Mouse (Mus musculus) induced T-regulatory cell, adult 2 months (primary cell): ENCODE results near the gene Dysf.

Experiments
- DNase-seq: peaks from one replicate; pipeline ENCODE4 v3.0.0-alpha.2; 2012; ENCODE audit warnings: low read depth

Dysf gene

DNA sequence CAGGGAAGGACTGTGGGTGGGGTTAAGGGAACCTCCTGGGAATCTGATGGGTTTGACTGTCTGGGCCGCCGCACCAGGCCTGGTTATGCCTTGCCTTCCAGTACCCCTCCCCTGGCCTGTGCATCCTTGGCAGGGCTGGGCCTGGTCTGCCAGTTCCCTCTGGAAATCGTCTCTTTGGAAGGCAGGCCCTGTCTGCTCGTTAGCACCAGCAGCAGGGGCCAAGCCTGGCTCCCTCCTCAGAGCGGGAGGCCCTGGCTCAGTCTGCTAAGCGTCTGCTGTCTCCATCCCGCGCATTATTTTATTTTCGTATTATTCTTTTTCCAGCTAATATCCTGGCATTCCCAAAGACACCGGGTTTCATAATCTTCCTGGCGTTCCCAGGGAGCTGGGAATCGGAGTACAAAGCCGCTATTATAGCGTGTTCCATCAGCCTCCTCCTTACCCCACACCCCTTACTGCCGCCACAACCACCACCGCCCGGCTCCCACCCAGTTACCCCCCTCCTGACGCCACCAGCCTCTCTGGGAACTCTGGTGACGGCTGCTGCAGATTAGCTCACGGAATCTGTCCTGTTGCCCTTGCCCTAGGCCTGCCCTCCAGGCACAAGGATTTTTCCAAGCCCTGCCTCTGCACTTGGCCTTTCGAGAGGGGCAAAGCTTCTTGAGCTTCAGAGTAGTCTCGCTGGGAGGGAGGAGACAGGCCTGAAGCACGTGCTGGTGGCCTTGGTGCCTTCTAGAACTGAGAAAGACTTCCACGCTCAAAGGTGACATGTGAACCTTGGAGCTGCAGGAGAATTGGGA, 111.5 kb downstream of the Dysf start:
- no peak for DNase-seq

DNA sequence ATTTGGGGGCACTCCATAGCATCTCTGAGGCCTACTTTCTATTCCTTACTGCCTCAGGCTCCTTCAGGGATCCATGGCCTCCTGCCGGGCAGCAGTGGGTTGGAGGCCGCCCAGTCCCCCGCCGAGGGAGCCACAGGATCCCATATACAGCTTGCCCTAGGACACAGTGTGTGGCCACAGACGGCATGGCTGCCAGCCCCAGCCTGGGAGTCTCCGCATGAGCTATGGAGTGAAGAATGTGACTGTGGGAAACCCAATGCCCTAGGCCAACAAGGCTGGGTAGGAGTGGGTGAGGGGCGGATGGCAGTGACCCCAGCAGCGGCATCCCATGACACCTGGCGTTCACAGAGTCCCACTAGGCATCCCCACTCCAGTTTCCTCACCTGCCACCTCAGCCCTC, 116.2 kb downstream of the Dysf start:
- no peak for DNase-seq

DNA sequence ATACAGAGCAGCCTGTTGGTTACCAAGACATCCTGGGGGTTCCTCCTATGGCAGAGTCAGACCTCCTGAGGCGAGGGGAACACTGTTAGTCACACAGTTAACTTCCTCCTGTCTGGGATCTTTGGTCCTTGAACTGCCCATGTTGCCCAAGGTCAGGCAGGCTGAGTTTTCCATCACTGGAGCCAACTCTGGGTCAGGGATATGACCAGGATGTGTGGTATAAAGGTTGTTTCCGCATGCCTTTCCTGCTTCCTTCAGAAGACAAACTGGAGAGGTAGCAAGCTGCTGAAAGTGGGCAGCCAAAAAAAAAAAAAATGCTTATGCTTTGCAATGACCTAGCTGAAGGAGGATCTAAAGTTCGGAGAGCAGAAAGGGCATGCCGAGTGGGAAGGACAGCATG, 116.7 kb downstream of the Dysf start:
- DNase-seq: no peak

DNA sequence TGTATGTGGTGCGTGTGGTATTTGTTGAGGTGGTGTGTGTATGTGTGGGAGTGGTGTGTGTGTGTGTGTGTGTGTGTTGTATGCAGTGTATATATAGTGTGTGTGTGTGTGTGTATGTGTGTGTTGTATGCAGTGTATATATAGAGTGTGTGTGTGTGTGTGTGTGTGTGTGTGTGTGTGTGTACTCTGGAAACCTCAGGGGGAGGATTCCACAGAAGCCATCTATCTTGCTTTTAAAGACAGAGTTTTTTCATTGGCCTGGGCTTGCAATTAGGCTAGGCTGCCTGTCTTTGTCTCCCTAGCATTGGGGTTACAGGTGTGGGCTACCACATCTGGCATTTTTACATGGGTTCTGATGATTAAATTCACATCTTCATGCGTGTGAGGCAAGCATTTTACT, 119.8 kb downstream of the Dysf start:
- no peak for DNase-seq

DNA sequence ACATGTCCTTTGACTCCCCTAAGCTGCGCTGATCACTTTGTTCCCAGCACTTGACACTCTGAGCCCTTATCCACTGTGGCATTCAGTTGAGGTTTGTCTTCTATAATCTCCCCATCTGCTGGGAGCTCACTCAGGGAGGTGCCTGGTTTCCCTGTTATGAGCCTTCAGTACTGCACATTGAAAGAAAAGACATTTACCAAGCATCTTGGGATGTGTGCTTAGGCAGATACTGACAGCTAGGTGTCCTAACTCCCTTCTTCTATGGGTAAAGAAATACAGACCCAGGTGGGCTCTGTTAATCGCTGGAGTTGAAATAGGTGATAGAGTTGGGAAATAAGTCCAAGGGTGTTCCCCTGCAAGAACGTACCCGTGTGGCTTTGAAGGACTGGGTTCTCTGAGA, 122.5 kb downstream of the Dysf start:
- no peak for DNase-seq

DNA sequence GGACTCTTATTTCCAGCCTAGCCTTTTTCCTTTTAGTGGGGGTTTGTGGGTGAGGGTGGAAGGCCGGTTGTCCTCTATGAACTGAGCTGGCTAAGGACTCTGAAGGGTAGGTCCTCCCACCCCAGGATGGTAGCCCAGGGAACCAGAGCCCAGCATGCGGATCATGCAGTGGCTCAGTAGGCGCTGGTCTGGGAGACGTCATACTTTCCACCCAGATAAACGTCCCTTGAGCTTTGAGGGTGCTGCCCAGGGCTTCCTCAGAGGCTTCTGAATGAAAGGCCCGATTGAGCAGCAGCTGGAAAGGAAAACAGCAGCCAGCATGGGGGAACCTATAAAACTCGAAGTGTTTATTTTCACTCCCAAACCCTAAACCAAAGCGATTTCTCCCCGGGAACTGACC, 123.1 kb downstream of the Dysf start:
- DNase-seq: no peak

DNA sequence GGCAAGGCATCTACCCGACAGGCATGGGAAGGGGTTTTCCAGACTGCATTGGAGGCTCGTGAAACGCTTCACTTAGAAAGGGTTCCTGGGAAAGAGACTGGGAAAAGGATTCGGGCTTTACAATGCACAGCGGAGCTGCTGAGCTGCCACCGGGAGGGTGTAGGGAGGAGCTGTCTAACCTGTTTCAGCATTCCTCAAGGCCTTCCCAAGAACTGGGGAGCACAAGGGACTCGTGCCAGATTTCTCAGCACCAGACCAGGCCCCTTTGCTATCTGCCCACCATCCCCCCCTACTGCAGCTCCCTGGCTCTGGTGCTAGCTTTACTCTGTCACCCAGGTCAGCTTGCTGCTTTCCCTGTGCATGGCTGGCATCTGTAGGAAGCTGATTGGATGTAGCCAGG, 124.7 kb downstream of the Dysf start:
- no peak for DNase-seq

DNA sequence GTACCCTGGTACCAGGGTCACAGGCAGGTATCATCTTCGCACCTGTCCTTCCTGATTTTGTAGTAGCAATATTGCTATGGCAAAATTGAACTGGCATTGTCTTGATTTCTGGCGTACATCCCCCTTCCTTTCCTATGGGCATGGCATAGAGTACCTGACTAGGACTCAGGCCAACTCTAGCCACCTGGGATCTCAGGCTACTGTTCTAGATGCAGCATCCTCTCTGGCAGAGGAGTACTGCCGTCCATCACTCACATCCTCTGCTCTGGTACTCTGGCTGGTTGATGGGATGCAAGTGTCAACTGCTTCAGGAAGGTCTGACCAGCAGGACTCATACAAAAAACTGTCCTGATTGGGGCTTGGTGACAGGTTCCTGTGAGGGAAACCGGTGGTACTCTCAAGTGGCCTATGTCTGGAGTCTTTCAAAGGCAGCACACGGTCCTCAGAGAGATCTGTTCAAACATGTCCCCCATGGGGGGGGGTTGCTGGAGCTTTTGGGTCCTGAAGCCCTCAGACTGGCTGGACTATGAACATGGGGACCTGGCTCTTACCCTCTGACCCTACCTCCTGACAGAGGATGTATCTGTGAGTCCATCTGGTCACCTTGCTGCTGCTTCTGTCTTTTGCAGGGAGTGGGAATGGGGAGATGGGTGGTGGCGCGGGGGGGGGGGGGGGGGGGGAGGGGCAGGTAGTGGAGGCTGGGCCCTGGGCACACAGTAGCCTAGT, 125.8 kb downstream of the Dysf start:
- DNase-seq: no peak

DNA sequence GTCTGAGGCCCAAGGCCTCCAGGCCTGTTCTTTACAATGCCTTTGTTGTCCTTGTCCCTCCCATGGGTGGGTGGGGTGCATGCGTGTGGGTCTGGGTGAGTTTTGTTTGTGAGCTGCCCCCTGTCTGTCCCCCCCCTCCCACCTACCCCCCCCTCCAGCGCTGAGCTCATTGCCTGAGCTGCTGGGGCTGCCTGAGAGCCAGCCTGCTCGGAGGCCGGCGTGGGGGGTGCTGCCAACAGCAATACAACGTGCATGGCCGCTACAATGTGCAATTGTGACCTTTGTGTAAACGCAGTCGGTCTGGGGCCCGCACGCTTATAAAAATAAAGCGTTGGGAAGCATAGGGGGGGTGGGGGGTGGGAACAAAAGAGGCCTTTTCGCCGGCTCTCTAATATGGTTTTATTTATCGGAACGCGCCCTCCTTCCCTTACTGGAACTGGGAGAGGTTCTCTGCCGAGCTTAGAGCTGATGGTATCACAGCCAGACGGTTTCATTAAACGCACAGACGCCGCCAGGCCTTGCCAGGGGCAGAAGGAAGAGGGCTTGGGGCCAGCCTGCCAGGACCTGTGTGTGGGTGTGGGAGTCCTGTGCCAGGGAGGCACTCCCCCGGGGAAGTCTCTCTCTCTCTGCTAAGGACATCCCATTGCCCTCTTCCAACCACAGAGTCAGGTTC, 126.5 kb downstream of the Dysf start:
- no peak for DNase-seq

DNA sequence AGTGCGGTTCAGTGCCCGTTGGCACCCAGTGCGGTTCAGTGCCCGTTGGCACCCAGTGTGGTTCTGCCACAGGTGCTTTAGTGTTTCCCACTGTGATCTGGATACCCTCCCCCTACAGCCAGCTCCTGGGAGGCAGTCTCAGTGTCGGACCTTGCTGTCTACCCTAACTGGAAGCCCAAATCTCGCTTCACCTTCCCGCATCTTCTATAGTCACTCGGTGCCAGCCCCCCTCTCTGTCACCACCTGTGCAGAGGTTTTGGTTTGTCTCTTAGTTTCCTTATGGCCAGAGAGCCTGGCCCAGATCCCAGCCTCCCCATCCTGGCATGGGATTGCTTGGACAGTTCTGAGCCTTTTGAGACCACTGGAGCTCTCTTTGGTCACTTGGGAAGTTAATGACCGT, 127.3 kb downstream of the Dysf start:
- DNase-seq: no peak

DNA sequence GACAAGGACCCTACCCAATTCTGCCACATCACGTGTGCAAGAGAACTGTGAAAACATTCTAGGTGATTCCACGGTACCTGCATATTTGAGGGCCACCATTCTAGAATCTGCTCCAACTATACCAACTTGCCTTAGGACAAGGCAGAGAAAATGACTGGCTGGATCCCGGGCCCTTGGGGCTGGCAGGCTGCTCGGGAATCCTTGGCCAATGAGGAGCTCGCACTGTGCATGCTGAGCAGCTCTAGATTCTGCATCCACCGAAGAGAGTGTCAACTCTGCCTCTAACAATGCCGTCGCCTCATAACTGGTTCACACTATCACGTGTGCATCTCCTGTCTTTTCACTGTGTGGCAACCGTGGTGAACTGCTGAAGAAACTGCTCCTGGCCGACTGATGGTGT, 128.0 kb downstream of the Dysf start:
- DNase-seq: no peak

DNA sequence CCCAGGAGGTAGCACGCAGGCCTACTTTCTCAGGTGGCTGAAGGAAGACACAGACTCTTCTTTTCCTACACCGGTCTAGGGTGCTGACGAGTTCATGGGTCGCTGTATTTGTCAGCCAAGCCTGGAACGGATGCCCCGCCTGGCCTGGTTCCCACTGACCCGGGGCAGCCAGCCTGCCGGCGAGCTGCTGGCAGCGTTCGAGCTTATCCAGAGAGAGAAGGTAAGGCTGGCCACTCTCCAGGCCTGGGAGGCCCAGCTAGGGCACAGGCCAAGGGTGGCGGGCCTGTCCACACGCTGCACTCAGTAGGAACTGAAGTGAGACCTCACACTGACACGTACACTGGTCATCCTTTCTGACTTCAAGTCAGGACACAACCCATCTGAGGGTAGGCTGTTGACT, 131.5 kb downstream of the Dysf start:
- DNase-seq: no peak

DNA sequence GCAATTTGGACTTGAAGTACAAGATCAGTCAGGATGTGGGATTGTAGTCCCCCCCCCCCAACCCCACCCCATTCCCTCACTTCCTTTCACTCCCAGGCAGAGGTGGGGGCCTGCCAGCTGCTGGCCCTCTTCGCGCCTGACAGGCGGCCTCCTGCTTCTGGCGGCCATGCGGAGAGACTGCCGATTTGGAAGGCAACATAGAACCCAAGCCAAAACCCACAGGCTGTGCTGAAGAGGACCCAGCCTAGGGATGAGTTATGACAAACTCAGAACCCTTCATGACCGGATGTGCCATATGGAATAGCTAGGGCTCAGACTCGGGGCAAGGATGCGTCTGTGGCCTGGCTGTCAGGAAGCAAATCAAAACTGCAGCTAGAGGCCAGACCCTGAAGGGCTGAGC, 134.1 kb downstream of the Dysf start:
- DNase-seq: no peak

DNA sequence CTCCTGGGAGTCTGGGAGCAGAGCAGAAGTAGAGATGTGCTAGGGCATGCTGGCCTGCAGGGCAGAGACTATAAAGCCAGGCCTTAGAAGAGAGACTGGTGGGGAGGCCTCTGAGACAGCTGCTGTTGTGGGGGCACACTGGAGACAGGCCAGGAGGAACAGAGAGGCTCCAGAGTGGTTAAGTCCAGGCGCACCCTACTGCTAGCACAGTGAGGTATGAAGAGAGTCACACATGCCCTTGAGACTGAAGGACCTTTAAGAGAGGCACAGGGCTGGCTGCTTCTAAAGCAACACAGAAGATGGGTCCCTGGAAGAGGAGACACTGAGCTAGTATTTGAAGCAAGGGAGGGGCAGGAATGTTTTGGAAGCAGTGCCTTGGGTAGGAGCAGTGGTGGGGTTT, 134.9 kb downstream of the Dysf start:
- no peak for DNase-seq

DNA sequence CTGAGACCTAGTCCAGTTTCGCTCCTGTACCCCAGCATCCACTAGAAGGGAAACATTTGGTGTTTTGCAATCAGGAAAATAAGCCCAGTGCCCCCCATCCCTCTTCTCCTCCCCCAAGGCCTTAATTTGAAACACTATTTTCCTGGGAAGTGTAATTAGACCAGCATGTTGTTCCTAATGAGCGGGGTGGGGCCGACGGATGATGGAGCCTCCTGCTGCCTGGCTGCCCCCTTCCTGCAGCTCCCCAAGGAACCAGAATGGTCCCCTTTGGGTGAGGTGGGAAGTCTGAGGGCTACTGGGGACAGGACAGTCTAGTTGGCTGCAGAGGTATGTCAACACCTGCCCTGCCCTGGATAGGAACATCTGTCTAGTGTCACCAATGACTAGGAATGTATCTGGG, 136.0 kb downstream of the Dysf start:
- no peak for DNase-seq

DNA sequence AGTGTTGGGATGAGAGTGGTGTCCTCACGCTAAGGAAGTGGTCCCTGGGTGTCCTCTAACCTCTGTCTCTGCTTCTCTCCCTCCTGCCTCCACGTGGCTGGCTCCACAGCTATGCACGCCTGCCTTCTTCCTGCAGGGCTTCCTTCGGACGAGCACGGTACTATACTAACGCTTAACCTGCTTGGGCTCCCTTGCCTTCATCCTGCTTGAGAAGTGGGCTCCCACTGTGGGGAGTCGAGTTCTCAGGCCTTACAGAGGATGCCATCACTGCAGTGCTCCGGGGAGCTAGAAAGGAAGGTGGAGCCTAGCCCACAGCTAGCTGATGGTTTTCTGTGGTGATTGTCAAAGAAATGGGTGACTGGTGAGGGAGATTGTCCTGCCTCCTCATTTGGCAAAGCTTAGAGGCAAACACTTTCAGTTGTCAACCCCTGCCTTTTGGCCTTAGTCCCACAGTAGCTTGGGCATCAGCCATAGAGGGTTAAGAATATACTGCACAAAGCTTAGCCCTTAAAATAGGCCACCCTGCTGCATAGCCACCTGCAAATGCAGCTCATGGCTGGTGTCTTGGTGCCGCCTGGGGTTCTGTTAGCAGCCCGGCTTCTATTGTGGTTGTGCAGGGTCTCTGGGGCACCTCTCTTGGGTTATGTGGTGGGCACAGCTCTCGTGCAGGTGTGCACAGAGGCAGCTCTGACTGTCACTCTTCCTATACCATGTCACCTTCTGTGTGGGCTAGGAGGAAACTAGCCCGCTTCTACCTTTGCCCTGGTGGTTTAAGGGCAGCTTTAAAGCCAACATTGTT, 139.0 kb downstream of the Dysf start:
- DNase-seq: no peak

DNA sequence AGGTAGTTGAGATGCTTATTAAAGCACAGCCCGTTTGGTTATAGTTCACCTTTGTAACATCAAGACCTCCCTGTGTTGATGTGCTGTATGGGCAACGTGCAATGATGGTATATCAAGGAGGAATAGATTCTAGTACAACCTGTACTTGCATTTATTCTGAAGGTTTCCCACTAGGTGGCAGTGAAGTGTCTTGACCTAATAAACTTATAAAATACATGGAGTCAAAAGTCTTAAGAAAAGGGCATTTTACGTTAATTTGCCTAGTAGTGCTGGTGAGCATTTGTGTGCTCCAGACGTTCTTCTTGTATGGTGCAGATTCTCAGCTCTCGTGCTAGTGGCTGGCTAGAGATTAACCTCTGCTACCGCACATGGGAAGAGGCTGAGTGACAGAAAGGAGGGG, 140.1 kb downstream of the Dysf start:
- peak; percentile 26 for DNase-seq

DNA sequence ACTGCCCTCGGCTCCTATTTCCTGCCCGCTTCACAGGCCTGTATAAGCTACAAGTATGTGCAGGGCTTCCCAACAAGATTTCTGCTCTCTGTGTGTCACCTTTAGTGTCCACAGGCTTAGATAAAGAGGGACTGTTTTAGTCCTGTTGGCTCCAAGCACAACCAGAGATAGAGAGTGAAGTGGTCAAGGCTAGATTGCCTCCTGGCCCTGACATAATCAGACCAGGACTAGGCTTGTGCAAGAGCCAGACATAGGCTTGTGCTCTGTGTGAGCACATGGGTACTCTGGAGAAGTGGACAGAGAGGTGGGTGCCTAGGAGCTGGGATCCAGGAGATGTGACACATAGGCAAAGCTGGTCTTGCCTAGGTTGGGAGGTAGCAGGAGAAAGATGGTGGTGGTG, 146.1 kb downstream of the Dysf start:
- no peak for DNase-seq

DNA sequence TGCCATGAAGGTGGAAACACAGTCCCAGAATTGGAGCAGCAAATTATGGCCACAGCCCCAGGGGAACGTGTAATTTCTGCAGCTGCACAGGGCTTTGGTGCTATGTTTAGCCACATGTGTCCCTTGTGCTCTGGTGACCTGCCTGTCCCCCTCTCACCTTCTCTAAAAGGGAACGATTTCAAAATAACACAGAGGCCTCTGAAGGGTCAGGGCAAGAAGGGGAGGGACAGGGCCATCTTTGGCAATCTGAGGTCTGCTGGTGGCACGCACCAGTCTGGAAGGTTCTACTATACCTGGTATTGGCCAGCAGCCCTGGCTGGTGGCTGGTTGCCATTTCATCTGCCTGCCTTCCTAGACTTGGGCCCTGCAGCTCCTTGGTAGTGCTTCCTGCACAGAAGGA, 147.4 kb downstream of the Dysf start:
- no peak for DNase-seq

DNA sequence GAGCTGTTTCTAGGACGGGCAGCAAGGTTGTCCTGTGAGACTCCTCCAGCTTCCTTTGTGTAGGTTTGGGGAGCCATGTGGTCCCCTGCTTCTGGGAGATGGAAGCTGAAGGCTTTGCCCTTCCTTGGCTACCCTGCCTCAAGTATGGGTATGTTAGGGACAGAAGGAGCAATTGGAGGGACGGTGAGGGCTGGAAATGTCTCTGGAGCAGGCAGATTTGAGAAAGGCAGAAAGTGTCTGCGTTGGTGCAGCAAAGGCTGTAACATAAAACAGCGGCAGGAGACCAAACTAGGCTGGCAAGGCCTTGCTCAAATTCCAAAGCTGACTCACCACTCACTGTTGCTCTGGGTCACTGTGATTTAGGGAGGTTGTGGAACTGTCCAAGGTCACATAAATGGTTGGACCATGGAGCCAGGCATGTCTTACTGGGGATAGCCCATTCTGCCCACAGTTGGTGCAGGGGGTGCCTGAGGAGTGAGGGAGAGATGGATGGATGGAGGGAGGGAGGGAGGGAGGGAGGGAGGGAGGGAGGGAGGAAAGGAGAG, 148.2 kb downstream of the Dysf start:
- DNase-seq: no peak

DNA sequence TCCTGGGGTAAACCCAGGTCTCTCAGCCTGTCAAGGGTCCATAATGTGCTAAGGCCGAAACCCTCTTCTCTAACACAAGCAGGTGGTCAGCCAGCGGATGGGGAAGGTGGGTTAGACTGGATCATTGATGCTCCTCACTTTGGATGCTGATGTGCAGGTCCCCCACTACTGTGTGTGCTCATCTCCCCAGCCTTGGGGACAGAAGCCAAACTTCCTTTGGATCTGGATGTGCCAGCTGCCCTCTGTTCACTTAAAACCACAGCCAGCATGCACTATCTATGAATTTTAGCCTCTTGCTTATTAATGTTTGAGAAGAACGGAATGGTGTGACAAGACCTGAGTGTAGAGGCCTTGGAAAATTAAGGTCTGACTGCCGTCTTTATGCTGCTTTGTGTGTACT, 150.7 kb downstream of the Dysf start:
- no peak for DNase-seq

DNA sequence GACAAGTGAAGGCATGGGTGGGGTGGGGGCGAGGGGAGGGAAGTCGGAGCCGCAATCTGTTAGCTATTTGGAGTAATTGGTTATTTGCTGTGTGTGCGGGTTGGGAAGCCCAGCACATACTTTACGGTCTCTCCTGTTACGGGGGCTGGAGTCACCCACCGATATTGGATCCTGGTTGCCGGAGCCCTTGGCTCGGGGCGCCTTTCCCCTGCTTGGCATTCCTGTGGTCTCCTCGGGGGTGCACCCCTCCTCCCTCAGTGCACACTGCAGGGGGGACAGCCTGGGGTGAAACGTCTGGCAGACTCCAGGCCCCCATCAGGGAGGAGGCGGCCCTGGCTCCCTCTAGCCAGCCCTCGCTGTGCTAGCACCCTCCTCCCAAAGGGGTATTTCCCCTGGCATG, 159.2 kb downstream of the Dysf start:
- DNase-seq: no peak
